Mouse (Mus musculus) limb, embryonic 11.5 days (tissue): ENCODE data around the gene Fam126b. TPM values are rescaled to one million over a fixed set of nuclear protein-coding genes. Genes with fewer than 3 reads are reported as not detected.
"Not testable (repeated sequence)": the region's sequence is repeated elsewhere in the genome, so short reads cannot be mapped to it uniquely, and the experiment has no call there.

Source experiments
- ATAC-seq: fragments of 200-750 bp; cut with Nextera tagmentation; 2 replicates; pipeline ENCODE4 v1.8.0; 2017; ENCODE audit warnings: low read depth; ENCODE audit not compliant: insufficient number of reproducible peaks, low FRiP score, low TSS enrichment
- DNase-seq: peaks from one replicate; pipeline ENCODE4 v3.0.0-alpha.2; 2015; ENCODE audit warnings: low spot score
- H3K27ac ChIP-seq: fragments of 300-500 bp; sonication (generic); replicated peaks from 2 replicates; pipeline ENCODE4 v1.5.1; 2014; ENCODE audit warnings: low read depth, mild to moderate bottlenecking, low read length
- H3K27me3 ChIP-seq: fragments of 300-500 bp; sonication (generic); 2 replicates; pipeline ENCODE4 v1.6.1; 2014; ENCODE audit warnings: mild to moderate bottlenecking, low read length, mixed read lengths; ENCODE audit not compliant: control insufficient read depth, insufficient read depth
- H3K36me3 ChIP-seq: fragments of 300-500 bp; sonication (generic); 2 replicates; pipeline ENCODE4 v1.6.1; 2014; ENCODE audit warnings: mild to moderate bottlenecking, low read length, moderate library complexity, mixed read lengths; ENCODE audit not compliant: control insufficient read depth, insufficient read depth
- H3K4me1 ChIP-seq: fragments of 300-500 bp; sonication (generic); 2 replicates; pipeline ENCODE4 v1.6.1; 2014; ENCODE audit warnings: low read length, mixed read lengths; ENCODE audit not compliant: control insufficient read depth, insufficient read depth
- H3K4me2 ChIP-seq: fragments of 300-500 bp; sonication (generic); 2 replicates; pipeline ENCODE4 v1.6.1; 2014; ENCODE audit warnings: low read depth, mild to moderate bottlenecking, moderate library complexity; ENCODE audit not compliant: severe bottlenecking
- H3K4me3 ChIP-seq: fragments of 300-500 bp; sonication (generic); 2 replicates; pipeline ENCODE4 v1.5.1; 2014; ENCODE audit warnings: low read depth, low read length
- H3K9ac ChIP-seq: fragments of 300-500 bp; sonication (generic); 2 replicates; pipeline ENCODE4 v1.6.1; 2014; ENCODE audit warnings: mild to moderate bottlenecking, low read length
- H3K9me3 ChIP-seq: fragments of 300-500 bp; sonication (generic); 2 replicates; pipeline ENCODE4 v1.6.1; 2016; ENCODE audit warnings: low read length; ENCODE audit not compliant: control insufficient read depth
- WGBS: fragments of 180-500 bp; shearing (Covaris S2); extraction: QIAGEN DNeasy Blood & Tissue Kit; methylation state at CpG from one replicate; pipeline ENCODE4 v1.1.7; 2014; 5-methylcytosine and 5-hydroxymethylcytosine counted together
- polyA plus RNA-seq: library from polyadenylated mRNA; unstranded; fragments of >200 nt; fragmentation: Nextera tagmentation; extraction: Ambion mirVana; gene quantifications from 2 replicates; pipeline ENCODE4 v1.2.1, GENCODE M21; 2014

Gene Fam126b
- polyA plus RNA-seq, 1 experiment from 2014 or later = 6.5 TPM

- Histone ChIP-seq H3K27ac (no peak overlapping the region), H3K4me3 (no peak overlapping the region), H3K9ac (no peak overlapping the region), H3K9me3 (no peaks in the 10 kb centered on the region), H3K4me2 (no peak overlapping the region), H3K36me3 (no peaks in the 10 kb centered on the region), H3K27me3 (no peaks in the 10 kb centered on the region), H3K4me1 (no peaks in the 10 kb centered on the region)
- no peak for ATAC-seq
- 86% methylated on average over 1 of the region's 1 CpGs for WGBS
- DNase-seq = peak; percentile 34
Measured at GRCm38 (mm10) chr1:58562455-58562854, 23.7 kb downstream of the Fam126b start.

GRCm38 (mm10) chr1:58560370-58560769, 25.8 kb downstream of the Fam126b start:
- not testable (repeated sequence) for H3K27ac ChIP-seq, H3K4me2 ChIP-seq, DNase-seq, H3K9ac ChIP-seq, H3K9me3 ChIP-seq, H3K4me3 ChIP-seq, ATAC-seq, H3K27me3 ChIP-seq, H3K4me1 ChIP-seq, H3K36me3 ChIP-seq
- 94% methylated on average over 4 of the region's 6 CpGs for WGBS

GRCm38 (mm10) chr1:58541386-58541785, 44.7 kb downstream of the Fam126b start:
- Histone ChIP-seq H3K9me3 (no peaks in the 10 kb centered on the region), H3K27ac (no peak overlapping the region), H3K4me3 (no peak overlapping the region), H3K4me2 (no peak overlapping the region), H3K27me3 (no peaks in the 10 kb centered on the region), H3K36me3 (peaks cover 3% of the 10 kb centered on the region; the same call in 1 of the 2 replicates), H3K9ac (no peak overlapping the region), H3K4me1 (no peaks in the 10 kb centered on the region)
- DNase-seq (no peak), ATAC-seq (no peak)
- WGBS = 85% methylated on average over 1 of the region's 1 CpGs

DNA sequence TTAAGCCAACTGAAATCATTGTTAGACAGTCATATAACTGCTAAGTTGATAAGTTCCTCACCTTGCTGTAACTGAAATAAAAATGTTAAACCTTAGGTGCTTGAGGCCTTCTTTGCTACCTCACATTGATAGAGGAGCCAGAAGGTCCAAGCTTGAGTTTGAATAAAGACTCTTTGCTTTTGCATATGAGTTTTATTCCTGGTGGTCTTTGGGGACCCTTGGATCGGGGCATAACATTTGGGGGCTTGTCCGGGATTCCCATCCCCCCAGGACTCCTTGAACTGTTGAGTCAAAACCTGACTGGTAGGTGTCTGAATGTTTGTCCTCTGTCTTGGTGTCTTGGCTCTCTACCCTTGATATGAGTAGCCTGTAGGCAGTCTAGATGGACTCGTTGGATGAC, 78.9 kb downstream of the Fam126b start:
- Histone ChIP-seq H3K36me3 (no peaks in the 10 kb centered on the region), H3K4me3 (no peak overlapping the region), H3K4me1 (peaks cover 8% of the 10 kb centered on the region), H3K27me3 (no peaks in the 10 kb centered on the region), H3K4me2 (no peak overlapping the region), H3K9me3 (peaks cover 12% of the 10 kb centered on the region), H3K9ac (no peak overlapping the region), H3K27ac (no peak overlapping the region)
- 93% methylated on average over 3 of the region's 3 CpGs for WGBS
- DNase-seq = no peak
- no peak for ATAC-seq

DNA sequence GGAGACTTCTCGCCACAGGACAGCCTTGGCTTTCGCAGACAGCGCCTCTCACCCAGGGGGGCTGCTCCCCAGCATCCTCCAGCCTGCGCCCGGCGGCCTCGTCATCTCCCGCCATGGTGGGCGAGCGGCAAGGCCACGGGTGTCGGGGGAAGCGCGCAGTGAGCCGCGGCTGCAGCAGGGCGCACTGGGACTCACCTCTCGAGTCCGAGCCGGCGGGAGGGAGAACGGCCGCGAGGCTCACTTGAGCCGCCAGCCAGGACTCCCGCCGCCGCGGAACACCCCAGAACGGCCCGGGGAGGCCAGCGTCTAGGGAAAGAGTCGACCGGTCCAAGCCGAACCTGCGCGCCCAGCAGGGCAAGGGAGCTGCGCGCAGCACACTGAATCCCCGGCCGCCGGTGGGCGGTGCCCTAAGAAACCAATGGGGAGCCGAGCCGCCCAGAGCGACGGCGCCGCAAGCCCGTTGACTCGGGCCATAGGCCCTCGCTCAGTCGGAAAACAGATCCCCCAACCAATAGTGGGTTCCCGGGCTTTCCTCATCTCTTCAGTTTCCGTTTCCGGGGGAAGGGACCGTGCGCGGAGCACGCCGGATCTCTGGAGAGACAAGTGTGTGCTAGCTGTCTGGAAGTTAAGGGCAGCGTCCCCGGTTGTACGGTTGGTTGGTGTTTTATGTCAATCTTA, 81.4 kb downstream of the Fam126b start, which contains the start of gene Orc2:
Gene Orc2 (minus strand): TSS at position 533 of the 678 bp plus-strand sequence.
- WGBS = under 1% methylated on average over 63 of the region's 64 CpGs
- H3K4me1 ChIP-seq = peaks cover 8% of the 10 kb centered on the region
- no peaks in the 10 kb centered on the region for H3K27me3 ChIP-seq
- ATAC-seq (peak; percentile 98), DNase-seq (peak; percentile 88)
- H3K36me3 ChIP-seq = peaks cover 4% of the 10 kb centered on the region; the same call in 1 of the 2 replicates
- peak within 1 kb of the TSS; percentile 89 for H3K9ac ChIP-seq
- H3K4me3 ChIP-seq = peak within 1 kb of the TSS; percentile 98
- peaks cover 12% of the 10 kb centered on the region for H3K9me3 ChIP-seq
- peak within 1 kb of the TSS; percentile 17 for H3K27ac ChIP-seq
- H3K4me2 ChIP-seq = peak within 1 kb of the TSS; percentile 78

DNA sequence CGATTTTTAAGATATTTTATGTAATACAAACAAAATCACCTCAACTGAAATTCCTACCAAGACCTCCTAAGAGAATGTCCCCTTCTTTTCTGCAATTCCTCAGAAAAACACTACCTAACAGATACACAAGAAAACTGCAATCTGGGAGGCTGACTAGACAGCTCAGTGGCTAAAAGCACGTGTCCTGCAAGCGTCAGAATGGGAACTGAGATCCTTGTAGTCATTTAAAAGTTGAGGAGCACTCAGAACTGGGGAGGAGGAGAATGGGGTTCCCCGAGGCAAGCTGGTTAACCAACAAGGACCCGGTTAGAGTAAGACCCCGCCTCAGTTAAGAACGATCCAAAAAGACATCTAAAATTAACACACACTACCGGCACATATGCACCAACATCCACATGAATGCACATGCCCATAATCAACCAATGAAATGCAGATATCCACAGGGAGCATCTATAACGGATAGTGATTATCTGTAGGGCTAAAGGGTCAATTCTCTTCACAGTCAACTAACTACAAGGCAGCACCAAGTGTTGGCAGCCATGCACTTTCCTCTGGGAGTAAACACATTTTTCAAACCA, 82.2 kb downstream of the Fam126b start:
- 30% methylated on average over 9 of the region's 9 CpGs for WGBS
- Histone ChIP-seq H3K4me1 (peaks cover 8% of the 10 kb centered on the region), H3K4me3 (peak overlapping the region; percentile 98), H3K27ac (no peak overlapping the region; the same call in 1 of the 2 replicates), H3K9ac (peak overlapping the region; percentile 89), H3K9me3 (peaks cover 9% of the 10 kb centered on the region), H3K4me2 (peak overlapping the region; percentile 78), H3K27me3 (no peaks in the 10 kb centered on the region), H3K36me3 (peaks cover 8% of the 10 kb centered on the region; the same call in 1 of the 2 replicates)
- ATAC-seq (no peak), DNase-seq (no peak)

DNA sequence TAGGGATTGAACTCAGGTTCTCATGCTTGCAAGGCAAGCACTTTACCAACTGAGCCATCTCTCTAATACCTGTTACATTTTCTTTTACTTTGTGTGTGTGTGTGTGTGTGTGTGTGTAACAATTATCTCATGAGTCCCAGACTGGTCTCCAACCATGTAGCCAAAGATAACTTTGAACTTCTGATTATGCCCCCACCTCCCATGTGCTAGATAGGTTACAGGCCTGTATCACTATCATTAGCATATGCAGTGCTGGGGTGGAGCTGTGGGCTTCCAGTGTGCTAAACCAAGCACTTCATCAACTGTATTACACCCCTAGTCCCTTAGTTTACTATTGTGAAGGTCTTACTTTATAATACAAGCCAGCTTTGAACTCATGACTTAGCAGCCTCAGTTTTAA, 83.0 kb downstream of the Fam126b start:
- peak overlapping the region; percentile 78; the same call in 1 of the 2 replicates for H3K4me2 ChIP-seq
- ATAC-seq (no peak), DNase-seq (no peak)
- H3K27me3 ChIP-seq = no peaks in the 10 kb centered on the region
- H3K9me3 ChIP-seq = peaks cover 8% of the 10 kb centered on the region
- 0 out of 2 replicates have a peak overlapping the region, but pooled peaks have one; percentile 3 for H3K4me3 ChIP-seq
- H3K9ac ChIP-seq = no peak overlapping the region
- no peak overlapping the region for H3K27ac ChIP-seq
- H3K36me3 ChIP-seq = peaks cover 10% of the 10 kb centered on the region; the same call in 1 of the 2 replicates
- H3K4me1 ChIP-seq = peaks cover 8% of the 10 kb centered on the region

DNA sequence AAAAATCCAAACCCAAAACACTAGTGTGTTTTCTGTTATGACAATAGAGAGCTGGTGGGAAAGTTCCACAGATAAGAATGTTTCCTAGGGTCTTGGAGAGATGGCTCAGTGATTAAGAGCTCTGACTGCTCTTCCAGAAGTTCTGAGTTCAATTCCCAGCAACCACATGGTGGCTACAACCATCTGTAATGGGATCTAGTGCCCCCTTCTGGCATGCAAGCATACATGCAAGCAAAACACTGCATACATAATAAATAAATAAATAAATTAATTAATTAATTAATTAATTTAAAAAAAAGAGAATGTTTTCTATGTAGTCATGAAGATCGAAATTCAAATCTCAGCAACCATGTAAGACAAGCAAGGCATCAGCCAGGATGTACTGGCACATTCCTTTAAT, 87.4 kb downstream of the Fam126b start:
- Histone ChIP-seq H3K27me3 (no peaks in the 10 kb centered on the region), H3K9me3 (no peaks in the 10 kb centered on the region), H3K4me1 (peaks cover 6% of the 10 kb centered on the region), H3K27ac (no peak overlapping the region), H3K36me3 (peaks cover 23% of the 10 kb centered on the region), H3K4me3 (no peak overlapping the region), H3K9ac (no peak overlapping the region), H3K4me2 (no peak overlapping the region)
- WGBS = 98% methylated on average over 1 of the region's 1 CpGs
- DNase-seq (no peak), ATAC-seq (no peak)
